Mouse (Mus musculus) mesoderm, embryonic 11.5 days (tissue): ENCODE measurements around the gene Dusp8.

Source experiments
- DNase-seq: peaks from one replicate; pipeline ENCODE4 v3.0.0-alpha.2; 2012; ENCODE audit warnings: low read depth, low spot score

Gene Dusp8

GRCm38 (mm10) chr7:142050536-142050935 is 45.1 kb downstream of the Dusp8 start:
- DNase-seq = no peak

- no peak for DNase-seq
Measured at GRCm38 (mm10) chr7:142045932-142046331, 49.7 kb downstream of the Dusp8 start.

DNA sequence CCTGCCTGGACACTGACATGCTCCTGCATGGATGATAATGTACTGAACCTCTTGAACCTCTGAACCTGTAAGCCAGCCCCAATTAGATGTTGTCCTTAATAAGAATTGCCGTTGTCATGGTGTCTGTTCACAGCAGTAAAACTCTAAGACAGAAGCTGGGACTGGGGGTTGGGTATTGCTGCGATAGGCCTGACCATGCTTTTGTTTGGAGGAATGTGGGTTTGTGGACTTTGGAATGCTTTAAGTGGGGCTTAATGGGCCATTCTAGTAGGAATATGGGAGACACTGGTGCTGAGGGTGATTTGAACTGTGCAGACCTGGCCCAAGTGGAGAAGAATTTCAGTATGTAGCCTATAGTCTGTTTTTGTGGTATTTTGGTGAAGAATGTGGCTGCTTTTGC is 50.3 kb downstream of the Dusp8 start:
- DNase-seq = no peak

- DNase-seq = no peak
Measured at GRCm38 (mm10) chr7:142040756-142041155, 54.9 kb downstream of the Dusp8 start.

DNA sequence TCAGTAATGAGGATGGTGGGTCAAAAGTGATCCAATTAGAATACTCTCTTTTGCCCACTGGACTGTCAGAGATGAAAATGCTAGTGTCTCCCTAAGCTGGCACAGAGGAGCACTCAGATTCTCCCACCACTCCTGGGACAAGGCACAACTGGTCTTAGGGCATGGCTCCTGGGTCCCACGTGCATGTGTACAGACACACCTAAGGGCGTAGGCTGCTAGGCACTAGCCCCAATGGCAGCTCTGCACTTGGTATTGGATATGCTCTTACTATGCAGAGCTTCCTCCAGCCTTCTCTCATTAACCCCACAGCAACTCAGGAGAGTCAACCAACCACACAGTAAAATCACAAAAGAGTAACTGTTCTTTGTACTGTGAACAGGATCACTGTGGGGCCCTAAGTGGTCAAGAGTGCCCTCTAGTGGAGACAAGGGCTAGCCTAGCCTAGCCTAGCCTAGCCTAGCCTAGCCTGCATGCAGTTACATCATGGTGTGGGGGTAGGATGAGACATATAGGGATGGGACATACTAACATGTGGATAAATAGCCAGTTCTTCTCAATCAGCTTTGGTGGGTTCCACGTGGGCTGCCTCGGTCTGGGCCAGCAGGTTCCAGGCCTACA is 58.0 kb downstream of the Dusp8 start:
- DNase-seq = peak; percentile 48

DNA sequence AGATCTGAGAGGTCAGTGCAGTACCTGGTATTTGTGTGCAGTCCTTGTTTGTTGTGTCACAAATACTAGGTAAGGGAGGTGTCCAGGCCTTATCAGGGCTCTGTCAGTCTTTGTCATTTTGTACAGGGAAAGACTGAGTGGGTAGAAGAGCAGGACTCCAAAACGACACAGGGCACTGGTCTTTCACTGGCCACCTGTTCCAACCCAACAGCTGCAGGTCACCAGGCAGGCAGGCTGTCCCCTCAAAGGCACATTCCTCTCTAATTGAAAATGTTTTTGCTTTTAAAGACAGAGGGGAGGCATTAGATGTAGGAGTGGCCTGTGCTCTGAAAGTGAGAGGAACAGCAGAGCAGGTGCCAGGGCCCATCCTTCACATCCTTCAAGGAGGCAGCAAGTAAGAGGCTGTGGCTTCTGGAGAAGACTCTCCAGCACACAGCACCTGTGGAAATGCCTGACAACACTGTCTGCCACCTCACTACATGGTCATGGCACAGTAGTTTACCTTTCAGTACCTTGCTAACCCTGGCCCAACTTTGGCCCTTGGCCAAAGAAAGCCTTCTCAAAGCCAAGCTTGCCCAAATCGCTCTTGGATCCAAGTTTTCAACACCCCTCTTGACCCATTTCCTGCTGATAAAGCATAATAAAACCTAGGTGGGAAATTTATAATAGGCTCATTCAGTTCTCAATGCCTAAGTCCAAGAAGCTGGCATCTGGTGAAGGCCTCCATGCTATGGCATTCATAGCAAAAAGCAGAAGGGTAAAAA is 60.4 kb downstream of the Dusp8 start:
- no peak for DNase-seq

DNA sequence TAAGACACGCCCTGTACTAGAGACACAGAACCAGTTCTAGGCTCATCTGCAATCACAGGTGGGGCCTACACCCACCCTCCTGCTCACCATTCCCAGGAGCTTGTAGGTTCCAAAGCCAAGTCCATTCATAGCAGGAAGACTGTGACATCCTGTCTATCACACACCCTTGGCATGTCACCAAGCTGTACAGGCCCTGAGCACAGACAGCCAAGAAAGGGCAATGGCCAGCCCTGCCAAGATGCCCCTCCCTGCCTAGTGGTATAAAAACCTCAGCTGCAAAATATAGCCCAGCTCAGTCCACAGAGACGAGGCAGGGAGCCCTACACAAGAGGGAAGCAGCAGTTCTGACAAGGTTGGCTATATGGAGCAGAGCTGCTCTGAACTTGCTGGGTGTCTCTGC is 61.4 kb downstream of the Dusp8 start:
- DNase-seq = no peak

DNA sequence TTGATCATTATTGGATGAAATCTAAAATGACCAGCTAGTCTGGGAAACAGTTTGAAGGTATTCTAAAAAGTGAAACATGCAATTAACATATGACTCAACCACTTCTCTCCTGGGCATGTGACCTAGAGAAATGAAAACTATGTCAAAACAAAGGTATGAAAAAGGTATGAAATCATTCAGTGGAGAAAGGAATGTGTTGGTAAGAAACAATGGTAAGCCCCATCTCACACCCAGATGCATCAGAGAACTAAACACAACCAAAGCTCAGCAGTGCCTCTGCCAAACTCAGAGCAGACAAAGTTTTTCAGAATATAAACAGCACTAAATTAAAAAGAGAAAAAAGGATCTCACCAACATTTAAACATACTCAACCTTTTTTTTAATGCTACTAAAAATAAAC is 65.6 kb downstream of the Dusp8 start:
- no peak for DNase-seq
